Mouse (Mus musculus): ENCODE data around the gene Nkain1. TPM values are rescaled to one million over a fixed set of nuclear protein-coding genes. Genes with fewer than 3 reads are reported as not detected.

The Nkain1 gene
- polyA plus RNA-seq, 1 experiment from 2014 or later: 1.9 TPM

- H3K9ac ChIP-seq (ENCODE audit: low read depth, low read length): no peak overlapping the region
- no peaks in the 10 kb centered on the region for H3K27me3 ChIP-seq (ENCODE audit: control insufficient read depth, insufficient read depth, low read length)
- WGBS (ENCODE audit: insufficient replicate concordance): 69% methylated on average over 4 of the region's 4 CpGs
Measured at GRCm38 (mm10) chr4:130543121-130543520, 30.9 kb downstream of the Nkain1 start.

GRCm38 (mm10) chr4:130540831-130541230 lies 33.1 kb downstream of the Nkain1 start:
- 73% methylated on average over 4 of the region's 4 CpGs for WGBS (ENCODE audit: insufficient replicate concordance)

More at GRCm38 (mm10) chr4:130543121-130543520, 30.9 kb downstream of the Nkain1 start:
- peaks cover 3% of the 10 kb centered on the region; the same call in 1 of the 2 replicates for H3K4me1 ChIP-seq (ENCODE audit: control insufficient read depth, insufficient read depth, low read length)
- H3K4me3 ChIP-seq (ENCODE audit: low read depth, low read length): no peak overlapping the region
- ATAC-seq (replicated peaks; ENCODE audit: insufficient number of reproducible peaks, low FRiP score, low TSS enrichment): no peak
- H3K36me3 ChIP-seq (ENCODE audit: control insufficient read depth, insufficient read depth, low read length): no peaks in the 10 kb centered on the region
- H3K27ac ChIP-seq (ENCODE audit: low read depth, low read length): no peak overlapping the region
- H3K4me2 ChIP-seq: no peak overlapping the region
- no peaks in the 10 kb centered on the region for H3K9me3 ChIP-seq (replicated peaks; ENCODE audit: control insufficient read depth, low read length)

GRCm38 (mm10) chr4:130539706-130540105 lies 34.3 kb downstream of the Nkain1 start:
- 77% methylated on average over 7 of the region's 7 CpGs for WGBS (ENCODE audit: insufficient replicate concordance)
- no peak overlapping the region for H3K9ac ChIP-seq (ENCODE audit: low read depth, low read length)
- no peaks in the 10 kb centered on the region for H3K27me3 ChIP-seq (ENCODE audit: control insufficient read depth, insufficient read depth, low read length)
- H3K4me2 ChIP-seq: no peak overlapping the region
- no peak for ATAC-seq (replicated peaks; ENCODE audit: insufficient number of reproducible peaks, low FRiP score, low TSS enrichment)
- no peak overlapping the region for H3K27ac ChIP-seq (ENCODE audit: low read depth, low read length)
- no peaks in the 10 kb centered on the region for H3K9me3 ChIP-seq (replicated peaks; ENCODE audit: control insufficient read depth, low read length)
- H3K4me1 ChIP-seq (ENCODE audit: control insufficient read depth, insufficient read depth, low read length): no peaks in the 10 kb centered on the region
- no peak overlapping the region for H3K4me3 ChIP-seq (ENCODE audit: low read depth, low read length)
- H3K36me3 ChIP-seq (ENCODE audit: control insufficient read depth, insufficient read depth, low read length): no peaks in the 10 kb centered on the region

More at GRCm38 (mm10) chr4:130540831-130541230, 33.1 kb downstream of the Nkain1 start:
- Histone ChIP-seq H3K36me3 (ENCODE audit: control insufficient read depth, insufficient read depth, low read length) (no peaks in the 10 kb centered on the region), H3K27ac (ENCODE audit: low read depth, low read length) (no peak overlapping the region), H3K9me3 (replicated peaks; ENCODE audit: control insufficient read depth, low read length) (no peaks in the 10 kb centered on the region), H3K9ac (ENCODE audit: low read depth, low read length) (no peak overlapping the region), H3K4me3 (ENCODE audit: low read depth, low read length) (no peak overlapping the region), H3K27me3 (ENCODE audit: control insufficient read depth, insufficient read depth, low read length) (no peaks in the 10 kb centered on the region), H3K4me2 (no peak overlapping the region), H3K4me1 (ENCODE audit: control insufficient read depth, insufficient read depth, low read length) (no peaks in the 10 kb centered on the region)
- ATAC-seq (replicated peaks; ENCODE audit: insufficient number of reproducible peaks, low FRiP score, low TSS enrichment): no peak

- Histone ChIP-seq H3K4me1 (ENCODE audit: control insufficient read depth, insufficient read depth, low read length) (no peaks in the 10 kb centered on the region), H3K9ac (ENCODE audit: low read depth, low read length) (no peak overlapping the region), H3K4me3 (ENCODE audit: low read depth, low read length) (no peak overlapping the region), H3K9me3 (replicated peaks; ENCODE audit: control insufficient read depth, low read length) (no peaks in the 10 kb centered on the region), H3K36me3 (ENCODE audit: control insufficient read depth, insufficient read depth, low read length) (no peaks in the 10 kb centered on the region), H3K27me3 (ENCODE audit: control insufficient read depth, insufficient read depth, low read length) (no peaks in the 10 kb centered on the region), H3K4me2 (no peak overlapping the region), H3K27ac (ENCODE audit: low read depth, low read length) (no peak overlapping the region)
- 69% methylated on average over 8 of the region's 8 CpGs for WGBS (ENCODE audit: insufficient replicate concordance)
- ATAC-seq (replicated peaks; ENCODE audit: insufficient number of reproducible peaks, low FRiP score, low TSS enrichment): no peak
Measured at GRCm38 (mm10) chr4:130539053-130539452, 34.9 kb downstream of the Nkain1 start.

GRCm38 (mm10) chr4:130537371-130537770 lies 36.6 kb downstream of the Nkain1 start:
- Histone ChIP-seq H3K4me3 (ENCODE audit: low read depth, low read length) (no peak overlapping the region), H3K27ac (ENCODE audit: low read depth, low read length) (no peak overlapping the region), H3K36me3 (ENCODE audit: control insufficient read depth, insufficient read depth, low read length) (no peaks in the 10 kb centered on the region), H3K9me3 (replicated peaks; ENCODE audit: control insufficient read depth, low read length) (no peaks in the 10 kb centered on the region), H3K4me2 (no peak overlapping the region), H3K4me1 (ENCODE audit: control insufficient read depth, insufficient read depth, low read length) (no peaks in the 10 kb centered on the region), H3K9ac (ENCODE audit: low read depth, low read length) (no peak overlapping the region), H3K27me3 (ENCODE audit: control insufficient read depth, insufficient read depth, low read length) (no peaks in the 10 kb centered on the region)
- WGBS (ENCODE audit: insufficient replicate concordance): 92% methylated on average over 7 of the region's 7 CpGs
- ATAC-seq (replicated peaks; ENCODE audit: insufficient number of reproducible peaks, low FRiP score, low TSS enrichment): no peak

GRCm38 (mm10) chr4:130535789-130536188 lies 38.2 kb downstream of the Nkain1 start:
- peaks cover 3% of the 10 kb centered on the region; the same call in 1 of the 2 replicates for H3K4me1 ChIP-seq (ENCODE audit: control insufficient read depth, insufficient read depth, low read length)
- H3K4me3 ChIP-seq (ENCODE audit: low read depth, low read length): no peak overlapping the region
- H3K9ac ChIP-seq (ENCODE audit: low read depth, low read length): no peak overlapping the region
- H3K36me3 ChIP-seq (ENCODE audit: control insufficient read depth, insufficient read depth, low read length): no peaks in the 10 kb centered on the region
- no peaks in the 10 kb centered on the region for H3K9me3 ChIP-seq (replicated peaks; ENCODE audit: control insufficient read depth, low read length)
- no peak for ATAC-seq (replicated peaks; ENCODE audit: insufficient number of reproducible peaks, low FRiP score, low TSS enrichment)
- 70% methylated on average over 1 of the region's 1 CpGs for WGBS (ENCODE audit: insufficient replicate concordance)
- H3K27ac ChIP-seq (ENCODE audit: low read depth, low read length): no peak overlapping the region
- no peaks in the 10 kb centered on the region for H3K27me3 ChIP-seq (ENCODE audit: control insufficient read depth, insufficient read depth, low read length)
- H3K4me2 ChIP-seq: no peak overlapping the region

- no peak overlapping the region for H3K9ac ChIP-seq (ENCODE audit: low read depth, low read length)
- H3K4me2 ChIP-seq: no peak overlapping the region
- no peak overlapping the region for H3K27ac ChIP-seq (ENCODE audit: low read depth, low read length)
- no peaks in the 10 kb centered on the region for H3K9me3 ChIP-seq (replicated peaks; ENCODE audit: control insufficient read depth, low read length)
- H3K4me1 ChIP-seq (ENCODE audit: control insufficient read depth, insufficient read depth, low read length): peaks cover 3% of the 10 kb centered on the region; the same call in 1 of the 2 replicates
- no peaks in the 10 kb centered on the region for H3K27me3 ChIP-seq (ENCODE audit: control insufficient read depth, insufficient read depth, low read length)
- WGBS (ENCODE audit: insufficient replicate concordance): 34% methylated on average over 4 of the region's 4 CpGs
- no peak; the same call in 1 of the 2 replicates for ATAC-seq (replicated peaks; ENCODE audit: insufficient number of reproducible peaks, low FRiP score, low TSS enrichment)
- no peaks in the 10 kb centered on the region for H3K36me3 ChIP-seq (ENCODE audit: control insufficient read depth, insufficient read depth, low read length)
- H3K4me3 ChIP-seq (ENCODE audit: low read depth, low read length): no peak overlapping the region
Measured at GRCm38 (mm10) chr4:130533975-130534374, 40.0 kb downstream of the Nkain1 start.

GRCm38 (mm10) chr4:130532347-130532746 lies 41.6 kb downstream of the Nkain1 start:
- H3K9me3 ChIP-seq (replicated peaks; ENCODE audit: control insufficient read depth, low read length): no peaks in the 10 kb centered on the region
- ATAC-seq (replicated peaks; ENCODE audit: insufficient number of reproducible peaks, low FRiP score, low TSS enrichment): no peak
- no peak overlapping the region for H3K27ac ChIP-seq (ENCODE audit: low read depth, low read length)
- H3K27me3 ChIP-seq (ENCODE audit: control insufficient read depth, insufficient read depth, low read length): no peaks in the 10 kb centered on the region
- no peak overlapping the region for H3K4me3 ChIP-seq (ENCODE audit: low read depth, low read length)
- H3K9ac ChIP-seq (ENCODE audit: low read depth, low read length): no peak overlapping the region
- no peaks in the 10 kb centered on the region for H3K36me3 ChIP-seq (ENCODE audit: control insufficient read depth, insufficient read depth, low read length)
- H3K4me1 ChIP-seq (ENCODE audit: control insufficient read depth, insufficient read depth, low read length): peaks cover 3% of the 10 kb centered on the region; the same call in 1 of the 2 replicates
- H3K4me2 ChIP-seq: no peak overlapping the region
- WGBS (ENCODE audit: insufficient replicate concordance): 51% methylated on average over 6 of the region's 6 CpGs

GRCm38 (mm10) chr4:130531645-130532280 lies 42.2 kb downstream of the Nkain1 start:
- WGBS (ENCODE audit: insufficient replicate concordance): 15% methylated on average over 28 of the region's 28 CpGs
- ATAC-seq (replicated peaks; ENCODE audit: insufficient number of reproducible peaks, low FRiP score, low TSS enrichment): 0 out of 2 replicates have a peak, but pooled peaks have one; percentile 22
- H3K9me3 ChIP-seq (replicated peaks; ENCODE audit: control insufficient read depth, low read length): no peaks in the 10 kb centered on the region
- no peak overlapping the region for H3K4me3 ChIP-seq (ENCODE audit: low read depth, low read length)
- H3K9ac ChIP-seq (ENCODE audit: low read depth, low read length): no peak overlapping the region
- H3K27me3 ChIP-seq (ENCODE audit: control insufficient read depth, insufficient read depth, low read length): no peaks in the 10 kb centered on the region
- H3K4me1 ChIP-seq (ENCODE audit: control insufficient read depth, insufficient read depth, low read length): peaks cover 3% of the 10 kb centered on the region; the same call in 1 of the 2 replicates
- no peaks in the 10 kb centered on the region for H3K36me3 ChIP-seq (ENCODE audit: control insufficient read depth, insufficient read depth, low read length)
- peak overlapping the region; percentile 41 for H3K4me2 ChIP-seq
- no peak overlapping the region for H3K27ac ChIP-seq (ENCODE audit: low read depth, low read length)

All from heart, embryonic 11.5 days (tissue).